Mouse (Mus musculus) natural killer cell, adult 2 months (primary cell): ENCODE data around the gene Rcsd1.
"Not testable (repeated sequence)": the region's sequence is repeated elsewhere in the genome, so short reads cannot be mapped to it uniquely, and the experiment has no call there.

Experiments
- DNase-seq, 2 experiments: peaks; one replicate each; pipeline ENCODE4 v3.0.0; 2022; ENCODE audit warnings: low spot score in 2 of 2

The Rcsd1 gene

DNA sequence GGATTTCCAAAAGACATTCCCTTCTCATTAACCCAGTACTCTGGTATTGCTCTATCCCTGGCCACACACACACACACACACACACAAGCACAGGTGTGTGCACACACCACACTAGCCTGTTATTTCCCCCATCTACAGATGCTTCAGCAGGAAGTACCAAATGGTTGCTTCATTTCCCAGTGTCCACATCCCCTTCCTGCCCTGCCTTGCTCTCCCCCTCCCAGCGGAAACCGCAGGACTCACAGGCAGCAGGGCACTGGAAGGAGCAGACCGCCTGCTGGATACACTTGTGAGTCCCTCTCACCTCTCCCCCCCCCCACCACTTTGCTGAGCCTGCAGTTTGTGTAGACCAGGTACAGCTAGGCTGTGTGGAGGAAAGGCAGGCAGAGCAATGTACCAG lies 18.0 kb downstream of the Rcsd1 start:
- DNase-seq = peak; percentile 50 to 58

DNA sequence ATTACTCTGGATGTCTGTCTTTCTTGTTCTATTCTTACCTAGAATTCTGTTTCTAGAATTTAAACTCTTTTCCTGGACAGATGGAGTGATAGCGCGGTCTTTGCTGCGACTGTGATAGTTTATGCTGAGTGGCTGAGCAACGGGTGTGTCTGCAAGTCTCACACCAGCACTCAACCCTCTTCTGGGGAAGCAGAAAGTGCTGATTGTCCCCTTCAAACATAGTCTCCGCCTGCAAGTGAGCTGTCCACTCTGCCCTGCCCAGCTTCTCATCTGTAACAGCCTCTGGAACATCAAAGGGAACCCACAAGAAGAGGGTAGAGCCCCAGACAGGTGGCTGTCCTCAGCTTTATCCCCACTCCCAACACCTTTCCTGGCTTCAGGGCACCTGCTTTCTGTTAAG lies 19.7 kb downstream of the Rcsd1 start:
- DNase-seq = no peak

DNA sequence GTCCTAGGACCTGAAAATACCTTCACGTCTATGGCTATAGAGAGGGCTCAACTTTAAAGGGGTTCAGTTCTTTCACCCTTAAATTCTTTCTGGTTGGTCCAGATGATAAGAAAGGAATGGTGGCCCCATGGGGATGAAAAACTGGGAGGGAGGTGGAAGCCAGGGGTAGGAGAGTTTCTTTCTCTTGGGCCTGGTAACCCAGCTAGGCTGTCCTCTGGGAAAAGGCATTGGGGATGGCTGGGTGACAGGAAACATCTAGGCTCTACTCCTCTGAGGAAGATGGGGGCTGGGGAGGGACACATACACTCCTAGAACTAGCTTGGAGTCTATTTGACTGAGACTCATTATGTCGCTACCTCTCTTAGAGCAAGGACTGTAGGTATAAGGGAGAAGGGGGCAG lies 21.7 kb downstream of the Rcsd1 start:
- no peak for DNase-seq

DNA sequence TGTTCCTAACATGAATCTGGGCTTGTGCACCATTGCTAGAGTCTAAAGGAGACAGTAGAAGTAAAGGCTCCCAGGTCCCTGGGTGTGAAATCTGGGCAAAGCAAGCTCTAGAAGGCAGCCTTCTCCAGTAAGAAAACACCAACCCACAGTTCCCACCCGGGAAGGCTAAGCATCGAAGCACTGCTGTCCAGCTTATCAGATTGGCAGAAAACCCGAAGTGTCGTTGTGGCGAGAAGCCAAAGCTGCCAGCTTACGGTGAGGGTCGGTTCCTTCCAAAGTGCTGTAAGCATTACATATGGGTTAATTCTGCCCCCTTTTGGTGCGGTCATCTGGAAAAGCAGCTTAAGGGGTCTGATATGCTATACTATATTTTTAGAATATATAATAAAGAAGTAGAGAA lies 22.6 kb downstream of the Rcsd1 start:
- DNase-seq = no peak

DNA sequence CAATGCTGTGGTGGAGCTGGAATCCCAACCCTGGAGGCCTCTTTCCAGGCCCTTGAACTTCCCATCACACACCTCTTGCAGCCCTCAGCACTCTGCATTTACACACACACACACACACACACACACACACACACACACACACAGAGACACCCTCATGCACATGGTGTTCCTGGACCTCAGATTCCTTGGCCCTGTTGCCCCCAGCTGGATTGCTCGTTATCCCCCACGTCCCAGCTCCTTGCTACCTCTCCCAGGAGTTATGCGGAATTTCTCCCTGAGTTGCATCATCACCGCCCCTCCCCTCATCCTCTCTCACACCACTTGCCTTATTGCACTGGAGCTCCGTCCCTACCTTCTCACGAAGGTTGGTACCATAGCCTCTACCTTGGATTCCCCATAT lies 23.2 kb downstream of the Rcsd1 start:
- DNase-seq = no peak

DNA sequence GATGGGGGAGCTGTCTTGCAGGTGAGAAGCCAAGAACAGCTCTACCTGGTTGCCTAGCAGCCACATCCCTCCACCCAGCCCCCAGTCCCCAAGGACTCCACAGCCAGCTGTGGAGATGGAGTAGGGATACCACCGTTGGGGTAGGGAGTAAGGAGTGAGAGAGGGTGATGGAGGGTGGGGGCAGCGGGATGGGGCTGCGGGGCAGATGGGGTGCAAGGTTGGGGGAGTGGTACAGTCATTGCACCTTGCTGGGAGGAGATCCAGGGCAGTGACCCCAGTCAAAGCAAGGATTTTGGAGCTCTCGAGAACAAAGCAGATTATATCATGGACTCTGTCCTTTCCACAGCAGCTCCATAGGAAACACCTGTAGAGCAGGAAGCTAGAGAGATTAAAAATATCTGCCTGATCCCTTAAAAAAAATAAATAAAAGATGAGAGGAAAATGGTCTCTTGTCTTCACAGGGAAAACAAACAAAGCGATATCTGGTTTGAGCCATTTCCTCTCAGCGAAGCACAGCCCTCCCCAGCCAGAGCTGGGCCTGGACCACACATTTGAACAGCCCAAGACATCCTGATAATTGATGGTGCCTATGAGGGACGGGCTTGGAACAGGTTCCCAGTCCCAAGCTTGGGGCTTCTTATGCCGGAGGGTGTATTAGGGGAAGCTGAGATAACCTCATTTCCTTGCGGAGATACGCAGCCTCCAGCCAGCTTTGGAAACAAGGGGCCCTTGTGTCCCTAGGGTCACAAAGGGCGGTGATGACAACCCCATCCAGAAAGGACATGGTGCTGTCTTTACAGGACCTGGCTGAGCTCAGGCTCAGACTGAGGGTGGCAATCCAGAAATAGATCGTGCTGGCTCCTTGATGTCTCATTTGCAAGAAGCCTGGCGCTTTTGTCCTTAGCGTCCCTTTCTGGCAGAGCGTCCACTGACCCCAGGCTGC lies 25.0 kb downstream of the Rcsd1 start:
- DNase-seq = no peak

DNA sequence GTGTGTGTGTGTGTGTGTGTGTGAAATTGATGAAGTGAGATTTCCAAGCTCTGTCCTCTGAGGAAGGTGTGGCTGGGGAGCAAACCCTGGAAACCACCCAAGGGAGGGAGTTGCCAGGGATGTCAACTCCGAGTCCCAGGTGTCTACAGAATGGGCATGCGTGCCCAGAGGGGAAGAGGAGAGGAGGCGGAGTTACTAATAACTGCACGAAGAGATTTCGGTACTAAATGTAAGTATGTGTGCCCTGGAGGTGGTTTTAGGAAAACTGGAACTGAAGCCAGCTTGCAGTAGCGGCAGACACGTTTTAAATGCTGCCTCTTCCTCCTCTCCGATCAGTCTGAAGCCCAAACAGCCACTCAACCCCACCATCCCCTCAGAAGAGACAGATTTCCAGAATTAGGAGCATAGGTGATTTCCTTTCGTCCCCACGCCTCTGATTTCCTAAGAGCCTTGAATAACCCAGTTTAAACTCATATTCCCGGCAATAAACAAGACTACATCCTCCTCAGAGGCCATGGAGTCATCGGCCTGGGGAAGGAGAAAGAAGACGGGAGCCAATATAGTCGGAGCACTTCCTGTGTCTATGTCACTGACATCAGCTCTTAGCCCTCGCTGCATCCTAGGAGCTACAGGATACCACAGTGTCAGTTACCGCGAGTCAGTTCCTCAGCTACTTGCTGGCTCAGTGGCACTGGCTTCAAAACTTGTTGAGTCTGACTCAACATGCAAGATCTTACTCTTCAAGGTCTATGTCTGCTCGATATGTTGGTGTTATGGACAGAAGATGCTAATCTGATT lies 27.3 kb downstream of the Rcsd1 start:
- peak in 1 of 2 experiments; percentile 20 for DNase-seq

DNA sequence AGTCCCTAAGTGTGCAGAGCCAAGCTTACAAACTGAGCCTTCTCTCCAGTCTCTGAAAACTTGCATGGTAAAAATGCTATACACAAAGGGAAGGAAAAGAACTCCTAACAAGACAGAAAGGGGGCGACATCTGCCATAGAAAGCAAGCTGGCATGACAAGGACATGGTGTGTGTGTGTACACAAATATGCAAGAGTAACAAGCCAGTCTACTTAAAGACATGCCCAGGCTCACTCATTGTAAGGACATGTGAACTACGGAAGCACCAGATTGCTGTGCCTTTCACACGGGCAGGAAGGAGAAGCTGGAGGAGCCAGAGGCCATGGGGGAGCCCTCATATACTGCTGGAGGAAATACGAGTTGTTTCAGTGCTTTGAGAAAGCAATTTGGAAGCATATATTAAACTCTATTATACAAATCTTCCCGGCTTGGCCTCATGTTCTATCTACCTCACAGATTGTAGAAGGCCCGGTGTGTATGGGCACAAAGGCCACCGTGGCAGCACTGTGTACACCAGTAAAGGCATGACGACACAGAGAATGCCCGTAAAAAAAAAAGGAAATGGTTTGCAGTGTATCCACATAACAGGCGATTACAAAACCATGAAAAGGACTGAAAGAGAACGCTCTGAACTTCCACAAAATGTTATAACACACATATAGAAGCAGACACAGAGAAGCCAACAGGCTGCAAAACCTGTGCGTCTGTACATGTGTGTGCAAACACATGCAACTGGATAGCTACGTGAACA lies 28.3 kb downstream of the Rcsd1 start:
- no peak for DNase-seq

DNA sequence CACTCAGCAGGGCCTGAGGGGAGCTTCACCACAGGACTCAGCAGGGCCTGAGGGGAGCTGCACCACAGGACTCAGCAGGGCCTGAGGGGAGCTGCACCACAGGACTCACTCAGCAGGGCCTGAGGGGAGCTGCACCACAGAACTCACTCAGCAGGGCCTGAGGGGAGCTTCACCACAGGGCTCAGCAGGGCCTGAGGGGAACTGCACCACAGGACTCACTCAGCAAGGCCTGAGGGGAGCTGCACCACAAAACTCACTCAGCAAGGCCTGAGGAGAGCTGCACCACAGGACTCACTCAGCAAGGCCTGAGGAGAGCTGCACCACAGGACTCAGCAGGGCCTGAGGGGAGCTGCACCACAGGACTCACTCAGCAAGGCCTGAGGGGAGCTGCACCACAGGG lies 29.5 kb downstream of the Rcsd1 start:
- DNase-seq = not testable (repeated sequence)

DNA sequence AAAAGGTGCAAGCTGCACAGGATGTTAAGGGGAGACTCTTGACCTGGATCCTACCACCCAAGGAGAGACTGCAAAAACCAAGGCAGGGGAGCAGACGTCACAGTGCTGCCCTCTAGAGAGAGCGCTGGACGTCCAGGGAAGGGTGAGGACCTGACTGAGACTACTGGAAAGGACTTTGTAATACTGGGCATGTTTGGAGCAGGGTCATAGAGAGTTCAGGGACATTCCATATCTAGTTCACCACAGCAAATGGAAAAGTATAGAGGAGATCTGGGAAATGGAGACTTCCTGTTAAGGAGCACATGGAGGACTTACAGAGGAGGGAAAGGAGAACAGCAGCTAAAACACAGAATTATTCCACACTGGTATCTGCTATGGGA lies 29.9 kb downstream of the Rcsd1 start:
- no peak for DNase-seq

DNA sequence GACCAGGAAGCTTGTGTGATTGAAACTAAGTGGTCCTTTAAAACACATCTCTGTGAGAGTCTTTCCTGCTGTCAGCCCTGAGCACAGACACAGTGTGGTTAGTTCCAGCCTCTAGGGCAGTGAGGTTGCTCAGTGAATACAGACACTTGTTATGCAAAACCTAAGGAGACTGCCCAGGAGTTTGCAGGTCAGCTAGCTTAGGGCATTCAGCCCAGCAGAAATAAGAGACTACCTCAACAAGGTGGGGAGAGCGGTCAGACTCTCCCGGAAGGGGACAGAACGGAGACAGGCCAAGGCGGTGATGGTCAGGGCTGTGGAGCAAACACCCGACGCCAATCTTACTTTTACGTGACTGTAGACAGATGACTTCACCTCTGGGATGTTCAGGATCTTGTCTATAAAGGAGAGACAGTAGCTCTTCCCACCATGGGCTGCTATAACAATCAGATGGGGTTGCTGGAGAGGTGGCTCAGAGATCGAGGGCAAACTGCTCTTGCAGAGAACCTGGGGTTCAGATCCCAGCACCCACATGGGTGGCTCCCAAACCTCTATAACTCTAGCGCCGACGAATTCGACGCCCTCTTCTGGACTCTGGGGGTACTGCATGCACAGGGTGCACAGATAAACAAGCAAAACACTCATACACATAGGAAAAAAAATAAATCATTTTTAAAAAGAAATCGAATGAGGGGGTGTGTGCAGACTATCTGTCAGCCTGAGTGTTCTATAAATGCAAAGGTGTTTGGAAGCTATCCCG lies 30.5 kb downstream of the Rcsd1 start:
- peak in 1 of 2 experiments; percentile 24 for DNase-seq

DNA sequence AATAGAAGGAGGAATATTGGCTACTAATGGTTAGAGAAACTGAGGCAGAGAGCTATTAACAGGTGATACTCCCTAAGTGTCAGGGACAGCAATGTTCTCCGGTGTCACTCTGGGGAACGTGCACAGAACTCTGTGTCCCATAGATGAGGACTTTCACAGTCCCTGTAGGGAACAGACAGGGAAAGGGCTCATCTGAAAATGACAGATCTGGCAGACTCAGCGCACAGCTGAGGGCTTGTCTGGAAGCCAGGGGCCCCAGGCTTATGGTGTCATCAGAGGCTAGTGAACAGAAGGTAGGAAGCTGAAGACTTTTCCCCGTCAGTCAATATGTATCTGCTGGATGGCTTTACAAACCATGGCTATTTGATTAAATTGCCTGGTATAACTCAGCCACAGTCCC lies 32.0 kb downstream of the Rcsd1 start:
- DNase-seq = no peak

DNA sequence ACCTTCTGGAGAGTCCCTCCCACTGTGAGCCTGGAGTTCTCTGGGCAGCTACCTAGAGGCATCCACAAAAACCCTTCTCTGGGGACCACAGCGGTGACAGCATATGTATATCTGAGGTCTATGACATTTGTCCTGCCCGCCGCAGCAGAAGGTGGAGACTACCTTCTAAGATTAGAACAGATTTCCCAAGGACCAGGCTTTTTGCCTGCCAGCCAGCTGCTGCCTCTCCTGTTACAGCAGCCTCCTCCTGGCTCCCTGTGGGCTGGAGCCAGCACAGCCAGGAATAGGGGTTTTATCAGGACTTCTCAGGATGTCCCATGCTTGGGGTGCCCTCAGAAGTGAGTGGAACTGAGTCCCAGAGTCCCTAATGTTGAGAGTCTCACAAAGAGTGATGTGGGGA lies 32.6 kb downstream of the Rcsd1 start:
- no peak for DNase-seq

DNA sequence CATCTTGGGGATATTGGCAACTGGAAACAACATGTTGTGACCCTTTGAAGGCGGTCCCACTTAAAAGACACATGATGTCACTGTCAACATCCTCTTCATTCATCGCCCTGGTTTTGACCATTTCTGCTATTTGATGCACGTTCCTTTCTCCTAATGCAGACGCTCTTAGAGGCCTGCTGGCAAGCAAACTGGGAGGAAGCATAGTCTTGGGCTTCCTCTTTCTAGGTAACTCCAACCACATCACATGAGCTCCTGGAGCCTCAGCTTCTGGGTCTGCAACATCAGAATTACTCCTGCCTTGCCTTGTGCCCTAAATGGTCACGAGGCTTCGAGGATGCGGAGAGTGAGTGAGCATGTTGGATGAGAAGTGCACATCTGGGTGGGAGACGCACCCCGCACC lies 34.4 kb downstream of the Rcsd1 start:
- DNase-seq = no peak

DNA sequence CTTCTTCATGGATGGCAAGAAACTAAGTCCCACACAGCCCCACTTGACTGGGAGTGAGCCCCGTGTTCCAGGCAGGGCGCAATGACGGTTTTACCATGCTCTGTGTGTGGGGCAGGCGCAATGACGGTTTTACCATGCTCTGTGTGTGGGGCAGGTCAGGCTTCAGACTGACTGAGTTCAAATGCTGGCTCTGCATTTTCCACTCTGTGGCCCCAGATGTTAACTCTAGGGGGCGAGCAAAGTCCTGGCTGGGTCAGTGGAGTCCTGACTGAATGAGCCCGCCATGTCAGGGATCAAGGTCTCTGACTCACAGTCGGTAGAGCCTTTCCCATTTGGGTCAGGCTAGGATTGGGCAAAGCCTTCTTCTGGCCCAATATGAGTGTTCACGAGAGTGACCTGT lies 37.2 kb downstream of the Rcsd1 start:
- DNase-seq = peak in 1 of 2 experiments; percentile 18

DNA sequence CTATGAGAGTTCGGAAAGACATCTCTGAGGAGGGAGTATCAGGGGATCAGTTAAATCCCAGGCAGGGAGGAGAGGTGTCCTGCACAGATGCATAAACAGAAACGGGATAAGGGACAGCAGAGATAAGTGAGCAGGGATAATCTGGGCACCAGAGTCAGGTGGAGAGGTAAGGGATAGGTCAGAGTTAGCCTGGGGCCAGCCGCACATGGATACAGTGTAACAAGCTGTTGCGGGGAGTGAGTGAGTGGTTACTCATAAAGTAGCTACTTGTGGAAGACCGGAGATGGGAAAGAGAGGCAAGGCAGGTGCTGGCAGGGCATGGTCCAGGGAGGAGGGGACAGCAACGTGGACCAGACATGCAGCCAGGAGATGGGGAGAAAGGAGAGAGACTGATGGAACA lies 39.5 kb downstream of the Rcsd1 start:
- DNase-seq = no peak

DNA sequence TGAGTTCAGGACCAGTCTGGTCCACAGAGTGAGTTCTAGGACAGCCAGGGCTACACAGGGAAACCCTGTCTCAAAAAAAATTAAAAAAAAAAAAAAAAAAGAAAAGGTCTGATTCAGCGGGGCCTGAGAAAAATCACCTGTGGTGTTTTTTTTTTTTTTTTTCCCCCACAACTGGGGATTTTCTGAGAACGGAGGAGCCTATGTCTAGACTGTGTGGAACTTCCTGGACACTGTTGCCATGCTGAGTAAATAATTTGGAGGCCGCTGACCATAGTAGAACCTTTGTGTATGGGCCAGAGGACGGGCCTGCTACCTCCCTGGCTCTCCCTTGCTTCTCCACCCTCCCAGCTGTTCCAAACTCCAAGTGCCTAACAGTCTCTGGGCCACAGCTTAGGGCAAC lies 40.7 kb downstream of the Rcsd1 start:
- DNase-seq = peak in 1 of 2 experiments; percentile 43

DNA sequence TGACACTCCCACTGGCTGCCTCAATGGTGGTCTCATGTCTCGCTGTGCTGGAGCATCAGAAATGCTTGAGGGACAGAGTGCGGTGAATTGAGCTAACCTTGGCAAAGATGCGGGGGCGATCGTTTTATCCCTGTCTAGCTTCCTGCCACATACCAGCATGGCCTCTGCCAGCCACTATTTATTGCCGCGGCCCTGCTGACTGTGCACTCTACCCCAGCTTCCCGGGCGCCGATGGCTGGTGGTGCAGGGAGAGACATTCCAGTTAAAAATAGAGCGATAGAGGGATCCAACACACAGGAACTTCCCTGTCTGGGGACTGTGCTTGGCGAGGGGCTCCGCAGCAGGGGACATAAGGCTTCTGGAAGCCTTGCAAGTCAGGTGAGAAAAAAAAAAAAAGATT lies 42.2 kb downstream of the Rcsd1 start:
- DNase-seq = no peak

DNA sequence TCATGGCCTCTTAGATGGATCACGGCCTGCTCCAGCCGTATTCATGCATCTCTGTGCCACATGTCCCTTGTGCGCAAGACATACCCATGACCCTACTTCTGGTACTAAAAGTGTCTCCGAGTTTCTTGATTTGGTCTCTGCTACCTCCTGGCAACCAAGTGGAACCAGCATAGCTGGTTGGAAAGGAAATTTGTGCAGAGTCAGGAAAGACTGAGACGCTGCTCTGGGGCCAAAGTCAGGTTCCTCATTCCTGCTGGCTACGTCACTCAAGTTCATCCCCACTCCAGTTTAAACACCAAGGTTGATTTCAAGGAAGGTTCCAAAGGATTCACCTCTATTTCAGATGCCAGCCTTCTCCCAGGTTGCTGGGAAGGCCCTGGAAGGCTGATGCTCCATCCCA lies 42.6 kb downstream of the Rcsd1 start:
- no peak for DNase-seq

DNA sequence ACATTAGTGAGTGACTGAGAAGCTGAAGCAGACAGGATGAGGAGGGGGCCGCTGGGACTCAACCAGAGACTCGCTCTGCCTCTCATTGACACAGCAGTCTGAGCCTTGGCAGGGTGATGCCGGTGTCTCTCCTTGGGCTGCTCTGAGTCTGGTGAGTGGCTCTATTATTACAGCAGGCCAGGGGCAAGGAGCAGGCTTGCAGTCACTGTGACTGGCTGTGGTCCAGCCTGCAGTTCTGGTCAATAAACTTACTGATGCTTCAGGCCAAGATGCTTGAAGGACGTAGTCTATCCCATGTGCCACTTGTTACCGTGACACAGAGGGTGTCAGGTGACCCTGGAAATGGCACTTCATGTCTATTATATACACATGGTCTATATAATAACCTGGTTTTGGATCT lies 43.8 kb downstream of the Rcsd1 start:
- no peak for DNase-seq

DNA sequence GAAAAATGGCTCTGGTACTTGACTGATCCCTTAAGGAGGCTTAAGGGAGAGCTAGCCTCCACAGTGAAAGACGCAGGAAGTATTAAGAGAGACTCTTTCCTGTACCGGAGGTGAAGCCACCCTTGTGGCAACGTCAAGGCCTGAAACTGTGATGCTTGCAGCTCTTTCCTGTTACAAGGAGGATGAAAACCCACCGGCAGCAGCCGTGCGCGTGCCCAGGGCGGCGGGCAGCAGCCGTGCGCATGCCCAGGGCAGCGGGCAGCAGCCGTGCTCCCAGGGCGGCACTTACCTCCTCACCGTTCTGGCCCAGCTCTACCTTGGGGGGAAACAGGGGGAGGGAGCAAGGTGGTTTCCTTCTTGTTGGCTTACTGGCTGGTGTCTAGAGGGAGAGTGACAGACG lies 46.3 kb downstream of the Rcsd1 start:
- peak in 1 of 2 experiments; percentile 20 for DNase-seq
